Mouse (Mus musculus): Measurements from ENCODE around the gene Ubxn4. TPM values are rescaled to one million over a fixed set of nuclear protein-coding genes. Genes with fewer than 3 reads are reported as not detected.
"Not testable (repeated sequence)": the region's sequence is repeated elsewhere in the genome, so short reads cannot be mapped to it uniquely, and the experiment has no call there.

The Ubxn4 gene
- 1.3 and 1.6 TPM in 2 replicates for polyA plus RNA-seq (2012)

GRCm38 (mm10) chr1:128243627-128243995 is at the start of gene Ubxn4:
Gene Ubxn4, plus strand, starts transcription at chr1:128243964.
- Histone ChIP-seq H3K9me3 (ENCODE audit: control insufficient read depth, low read length) (no peaks in the 10 kb centered on the region), H3K36me3 (ENCODE audit: control insufficient read depth) (peaks cover 8% of the 10 kb centered on the region), H3K4me3 (replicated peaks) (peak within 1 kb of the TSS; percentile 93), H3K4me1 (ENCODE audit: control insufficient read depth) (peaks cover 31% of the 10 kb centered on the region), H3K27me3 (ENCODE audit: control insufficient read depth) (no peaks in the 10 kb centered on the region)
- TF ChIP-seq GATA1 (IDR thresholded peaks at IDR 0.05; ENCODE audit: low read length) (no peak), TAL1 (IDR thresholded peaks at IDR 0.05; ENCODE audit: low read length) (no peak)

DNA sequence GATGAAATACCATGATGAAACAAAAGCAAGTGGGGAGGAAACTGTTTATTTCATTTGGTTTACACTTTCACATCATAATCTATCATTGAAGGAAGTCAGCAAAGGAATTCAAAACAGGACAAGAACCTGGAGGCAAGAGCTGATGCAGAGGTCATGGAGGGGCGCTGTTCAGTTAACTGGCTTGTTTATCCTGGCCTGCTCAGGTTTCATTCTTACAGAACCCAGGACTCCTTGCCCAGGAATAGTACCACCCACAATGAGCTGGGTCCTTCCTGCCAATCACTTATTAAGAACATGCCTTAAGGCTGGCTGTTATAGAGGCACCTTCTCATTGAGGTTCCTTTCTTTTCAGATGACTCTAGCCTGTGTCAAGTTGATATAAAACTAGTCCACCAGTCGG is 49.8 kb upstream of the Ubxn4 start:
- Histone ChIP-seq H3K9me3 (ENCODE audit: control insufficient read depth, low read length) (no peaks in the 10 kb centered on the region), H3K27me3 (ENCODE audit: control insufficient read depth) (no peaks in the 10 kb centered on the region), H3K4me3 (replicated peaks) (no peak overlapping the region), H3K4me1 (ENCODE audit: control insufficient read depth) (no peaks in the 10 kb centered on the region; the same call in 1 of the 2 replicates), H3K36me3 (ENCODE audit: control insufficient read depth) (peaks cover 83% of the 10 kb centered on the region)
- TF ChIP-seq TAL1 (IDR thresholded peaks at IDR 0.05; ENCODE audit: low read length) (no peak), GATA1 (IDR thresholded peaks at IDR 0.05; ENCODE audit: low read length) (no peak)

DNA sequence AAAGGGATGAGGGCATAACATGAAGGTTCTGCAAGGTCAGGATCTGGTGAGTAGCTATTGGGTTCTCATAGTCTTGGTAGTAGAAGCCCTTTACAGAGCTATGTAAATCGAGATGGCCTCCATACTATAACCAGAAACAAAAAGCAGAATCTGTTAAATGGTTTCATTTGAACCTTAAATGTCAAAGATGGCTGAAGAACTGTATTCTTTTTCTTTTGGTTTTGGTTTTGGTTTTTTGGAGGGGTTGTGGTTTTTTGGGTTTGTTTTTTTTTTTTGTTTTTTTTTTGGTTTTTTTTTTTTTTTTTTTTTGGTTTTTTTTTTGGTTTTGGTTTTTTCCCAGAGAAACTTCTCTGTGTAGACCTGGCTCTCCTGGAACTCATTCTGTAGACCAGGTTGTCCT is 46.4 kb upstream of the Ubxn4 start:
- H3K4me1 ChIP-seq (ENCODE audit: control insufficient read depth) = no peaks in the 10 kb centered on the region
- no peak for TF ChIP-seq GATA1 (IDR thresholded peaks at IDR 0.05; ENCODE audit: low read length)
- no peak for TF ChIP-seq TAL1 (IDR thresholded peaks at IDR 0.05; ENCODE audit: low read length)
- peaks cover 72% of the 10 kb centered on the region for H3K36me3 ChIP-seq (ENCODE audit: control insufficient read depth)
- no peaks in the 10 kb centered on the region for H3K9me3 ChIP-seq (ENCODE audit: control insufficient read depth, low read length)
- H3K27me3 ChIP-seq (ENCODE audit: control insufficient read depth) = no peaks in the 10 kb centered on the region
- H3K4me3 ChIP-seq (replicated peaks) = no peak overlapping the region

DNA sequence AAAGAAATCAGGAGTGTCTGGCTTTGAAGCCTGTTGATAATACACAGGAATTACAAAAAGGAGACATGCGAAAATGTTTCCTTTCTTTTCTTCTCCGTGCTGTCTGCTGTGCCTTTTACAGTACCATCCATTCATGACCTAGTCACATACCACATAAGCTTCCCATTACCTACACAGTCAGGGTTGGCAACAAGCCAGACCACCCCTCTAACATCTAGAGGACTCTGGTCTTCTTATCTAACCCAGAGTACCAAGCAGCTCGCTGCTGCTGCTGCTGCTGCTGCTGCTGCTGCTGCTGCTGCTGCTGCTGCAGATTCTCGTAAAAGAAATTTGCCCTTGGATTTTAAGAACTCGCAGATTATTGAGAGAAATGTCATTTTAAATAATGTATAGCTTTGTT is 30.5 kb upstream of the Ubxn4 start:
- H3K36me3 ChIP-seq (ENCODE audit: control insufficient read depth) = peaks cover 75% of the 10 kb centered on the region
- H3K4me3 ChIP-seq (replicated peaks) = no peak overlapping the region
- no peaks in the 10 kb centered on the region for H3K27me3 ChIP-seq (ENCODE audit: control insufficient read depth)

GRCm38 (mm10) chr1:128221886-128222285 is 21.9 kb upstream of the Ubxn4 start:
- TF ChIP-seq GATA1 (IDR thresholded peaks at IDR 0.05; ENCODE audit: low read length) = no peak
- TF ChIP-seq TAL1 (IDR thresholded peaks at IDR 0.05; ENCODE audit: low read length) = no peak
- no peaks in the 10 kb centered on the region for H3K27me3 ChIP-seq (ENCODE audit: control insufficient read depth)
- no peak overlapping the region for H3K4me3 ChIP-seq (replicated peaks)
- H3K36me3 ChIP-seq (ENCODE audit: control insufficient read depth) = peaks cover 64% of the 10 kb centered on the region
- H3K9me3 ChIP-seq (ENCODE audit: control insufficient read depth, low read length) = no peaks in the 10 kb centered on the region
- no peaks in the 10 kb centered on the region for H3K4me1 ChIP-seq (ENCODE audit: control insufficient read depth)

More for the DNA sequence above, 30.5 kb upstream of the Ubxn4 start:
- Histone ChIP-seq H3K9me3 (ENCODE audit: control insufficient read depth, low read length) (no peaks in the 10 kb centered on the region), H3K4me1 (ENCODE audit: control insufficient read depth) (no peaks in the 10 kb centered on the region)
- TF ChIP-seq TAL1 (IDR thresholded peaks at IDR 0.05; ENCODE audit: low read length) (no peak), GATA1 (IDR thresholded peaks at IDR 0.05; ENCODE audit: low read length) (no peak)

GRCm38 (mm10) chr1:128223304-128223703 is 20.5 kb upstream of the Ubxn4 start:
- Histone ChIP-seq H3K9me3 (ENCODE audit: control insufficient read depth, low read length) (no peaks in the 10 kb centered on the region), H3K4me3 (replicated peaks) (no peak overlapping the region), H3K27me3 (ENCODE audit: control insufficient read depth) (no peaks in the 10 kb centered on the region), H3K4me1 (ENCODE audit: control insufficient read depth) (no peaks in the 10 kb centered on the region), H3K36me3 (ENCODE audit: control insufficient read depth) (peaks cover 61% of the 10 kb centered on the region)
- TF ChIP-seq TAL1 (IDR thresholded peaks at IDR 0.05; ENCODE audit: low read length) (no peak), GATA1 (IDR thresholded peaks at IDR 0.05; ENCODE audit: low read length) (no peak)

DNA sequence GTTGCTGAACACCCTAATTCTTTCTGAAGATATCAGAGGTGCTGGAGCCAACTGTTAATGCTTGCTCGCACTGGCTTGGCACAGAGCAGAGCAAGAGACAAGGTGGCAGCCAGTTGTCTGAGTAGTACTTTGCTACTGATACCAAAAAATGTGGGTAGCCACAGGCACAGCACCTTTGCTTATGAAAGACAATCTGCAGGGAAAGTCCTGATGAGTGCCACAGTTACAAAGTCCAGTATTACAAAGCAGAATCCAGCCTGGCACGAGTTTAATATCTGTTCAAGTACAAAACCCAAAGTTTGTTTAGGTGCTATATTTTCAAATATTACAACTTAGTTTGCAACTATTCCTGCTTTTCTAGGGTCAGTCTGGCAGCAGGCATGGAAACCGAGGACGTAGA is 8.6 kb upstream of the Ubxn4 start:
- H3K4me1 ChIP-seq (ENCODE audit: control insufficient read depth) = no peaks in the 10 kb centered on the region
- H3K27me3 ChIP-seq (ENCODE audit: control insufficient read depth) = no peaks in the 10 kb centered on the region
- TF ChIP-seq GATA1 (IDR thresholded peaks at IDR 0.05; ENCODE audit: low read length) (no peak), TAL1 (IDR thresholded peaks at IDR 0.05; ENCODE audit: low read length) (no peak)
- no peaks in the 10 kb centered on the region for H3K9me3 ChIP-seq (ENCODE audit: control insufficient read depth, low read length)
- H3K36me3 ChIP-seq (ENCODE audit: control insufficient read depth) = peaks cover 83% of the 10 kb centered on the region
- no peak overlapping the region for H3K4me3 ChIP-seq (replicated peaks)

GRCm38 (mm10) chr1:128243996-128244726 is 397 bp downstream of the Ubxn4 start:
- Histone ChIP-seq H3K4me1 (ENCODE audit: control insufficient read depth) (peaks cover 31% of the 10 kb centered on the region), H3K36me3 (ENCODE audit: control insufficient read depth) (peaks cover 5% of the 10 kb centered on the region), H3K4me3 (replicated peaks) (peak overlapping the region; percentile 93), H3K27me3 (ENCODE audit: control insufficient read depth) (no peaks in the 10 kb centered on the region), H3K9me3 (ENCODE audit: control insufficient read depth, low read length) (no peaks in the 10 kb centered on the region)
- TF ChIP-seq GATA1 (IDR thresholded peaks at IDR 0.05; ENCODE audit: low read length) (no peak), TAL1 (IDR thresholded peaks at IDR 0.05; ENCODE audit: low read length) (no peak)

DNA sequence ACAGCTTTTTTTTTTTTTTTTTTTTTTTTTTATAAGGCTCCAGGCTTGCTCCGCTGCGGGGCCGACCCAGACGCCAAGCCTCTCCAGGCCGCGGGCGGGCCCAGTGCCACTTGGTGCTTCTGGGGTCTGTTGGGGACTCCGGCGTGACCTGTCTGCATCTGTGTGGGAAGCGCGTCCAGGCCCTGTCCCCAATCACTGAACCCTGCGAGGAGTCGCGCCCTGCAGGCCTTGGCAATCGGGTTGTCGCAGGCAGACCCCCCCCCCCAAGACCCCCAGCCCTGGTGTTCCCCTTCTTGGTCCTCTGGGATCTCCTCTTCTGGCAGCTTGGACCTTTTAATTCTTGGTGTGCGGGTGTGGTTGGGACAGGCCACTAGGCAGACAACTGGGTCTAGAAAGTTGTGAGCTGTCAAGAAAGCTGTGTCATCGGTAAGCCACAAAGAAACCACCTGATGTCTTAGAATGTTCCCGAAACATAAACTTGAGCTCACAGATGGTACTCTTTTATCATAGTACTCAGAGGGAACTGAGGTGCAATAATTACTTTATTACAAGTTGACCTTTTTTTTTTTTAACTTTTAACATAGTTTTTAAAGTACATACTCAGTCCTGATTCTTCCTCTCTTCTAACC is 1.1 kb downstream of the Ubxn4 start:
- Histone ChIP-seq H3K27me3 (ENCODE audit: control insufficient read depth) (no peaks in the 10 kb centered on the region), H3K4me1 (ENCODE audit: control insufficient read depth) (peaks cover 34% of the 10 kb centered on the region), H3K36me3 (ENCODE audit: control insufficient read depth) (peaks cover 8% of the 10 kb centered on the region), H3K4me3 (replicated peaks) (peak overlapping the region; percentile 93), H3K9me3 (ENCODE audit: control insufficient read depth, low read length) (no peaks in the 10 kb centered on the region)
- TF ChIP-seq GATA1 (IDR thresholded peaks at IDR 0.05; ENCODE audit: low read length) = no peak
- no peak for TF ChIP-seq TAL1 (IDR thresholded peaks at IDR 0.05; ENCODE audit: low read length)

- H3K4me3 ChIP-seq (replicated peaks); H3K27me3 ChIP-seq (ENCODE audit: control insufficient read depth); H3K9me3 ChIP-seq (ENCODE audit: control insufficient read depth, low read length); H3K4me1 ChIP-seq (ENCODE audit: control insufficient read depth): not testable (repeated sequence)
- H3K36me3 ChIP-seq (ENCODE audit: control insufficient read depth) = peaks cover 79% of the 10 kb centered on the region
These were observed 23.3 kb downstream of the Ubxn4 start for GRCm38 (mm10) chr1:128267061-128267460.
